Mouse (Mus musculus) CH12.LX (cell line): ENCODE results near the gene Ldb2.

ENCODE experiments used
- BHLHE40 ChIP-seq: IDR thresholded peaks from 2 replicates; pipeline ENCODE4 v1.6.1; 2011; ENCODE audit warnings: mild to moderate bottlenecking, low read depth, low read length, improper control_type of control experiment
- CTCF ChIP-seq, 2 experiments: IDR thresholded peaks in 1 of 2; conservative IDR thresholded peaks in 1 of 2; 2 replicates each; pipeline ENCODE4 v1.5.1; 2011 to 2012; ENCODE audit warnings: low read depth in 2 of 2, low read length in 2 of 2, improper control_type of control experiment in 1 of 2, inconsistent platforms in 1 of 2, mild to moderate bottlenecking in 1 of 2, moderate library complexity in 1 of 2
- EP300 ChIP-seq: IDR thresholded peaks from 2 replicates; pipeline ENCODE4 v1.6.1; 2011; ENCODE audit warnings: low read length, improper control_type of control experiment
- MEF2A ChIP-seq: IDR thresholded peaks from 2 replicates; pipeline ENCODE4 v1.6.1; 2014; ENCODE audit warnings: low read depth, mild to moderate bottlenecking, inconsistent platforms, low read length, improper control_type of control experiment, borderline replicate concordance
- POLR2A ChIP-seq: IDR thresholded peaks from 2 replicates; pipeline ENCODE4 v1.6.1; 2011; ENCODE audit warnings: low read depth, mild to moderate bottlenecking, improper control_type of control experiment, low read length
- USF1 ChIP-seq: IDR thresholded peaks from 2 replicates; pipeline ENCODE4 v1.6.1; 2014; ENCODE audit warnings: low read depth, mild to moderate bottlenecking, inconsistent platforms, low read length, improper control_type of control experiment

GRCm38 (mm10) chr5:44670336-44670735, 129.1 kb downstream of the Ldb2 start:
- TF ChIP-seq CTCF (conservative IDR thresholded peaks at IDR 0.05 in 1 of 2, IDR thresholded peaks at IDR 0.05 in 1 of 2; ENCODE audit: low read depth in 2 of 2, low read length in 2 of 2) (no peak), USF1 (no peak), POLR2A (no peak), BHLHE40 (no peak), MEF2A (no peak), EP300 (no peak)
